8 mouse cellular contexts compared by ENCODE assay signal in genomic region chr3:109341631-109342030, GRCm38 (mm10). TPM values are rescaled to one million over a fixed set of nuclear protein-coding genes. Genes with fewer than 3 reads are reported as not detected.
DNase-seq lines count a peak whose midpoint lies in the region; ATAC-seq and TF ChIP-seq lines count a peak whose summit lies in the region.

No protein-coding gene starts in this region.

- H3K4me2 ChIP-seq in forebrain, embryonic 15.5 days (replicated peaks): peak overlapping the region; percentile 84
- peak overlapping the region; percentile 91 for H3K4me2 ChIP-seq in hindbrain, embryonic 14.5 days (replicated peaks)
- H3K4me2 ChIP-seq in liver, embryonic 11.5 days: peak overlapping the region; percentile 94
- peak overlapping the region; percentile 83 for H3K4me2 ChIP-seq in midbrain, postnatal 0 days (ENCODE audit: low read depth, low read length, poor library complexity, severe bottlenecking)

- no peaks in the 10 kb centered on the region for H3K9me3 ChIP-seq in forebrain, embryonic 15.5 days
- no peaks in the 10 kb centered on the region for H3K9me3 ChIP-seq in hindbrain, embryonic 14.5 days (ENCODE audit: control insufficient read depth, low read length)
- no peaks in the 10 kb centered on the region for H3K9me3 ChIP-seq in liver, embryonic 11.5 days (ENCODE audit: control insufficient read depth, low read length)
- H3K9me3 ChIP-seq in midbrain, postnatal 0 days (ENCODE audit: low read length): no peaks in the 10 kb centered on the region

- no peak for TF ChIP-seq CTCF in midbrain, postnatal 0 days (IDR thresholded peaks at IDR 0.05)
- TF ChIP-seq CTCF in thymus, adult 2 months (IDR thresholded peaks at IDR 0.05; ENCODE audit: borderline replicate concordance, control insufficient read depth, extremely low read depth, insufficient read depth, low read length, poor library complexity): no peak

- H3K4me3 ChIP-seq in forebrain, embryonic 15.5 days: peak overlapping the region; percentile 73
- peak overlapping the region; percentile 87 for H3K4me3 ChIP-seq in hindbrain, embryonic 14.5 days (replicated peaks; ENCODE audit: low read length)
- peak overlapping the region; percentile 72 for H3K4me3 ChIP-seq in liver, embryonic 11.5 days (ENCODE audit: low read depth, low read length)
- peak overlapping the region; percentile 76 for H3K4me3 ChIP-seq in midbrain, postnatal 0 days (ENCODE audit: low read depth, low read length)
- H3K4me3 ChIP-seq in thymus, adult 2 months (ENCODE audit: control insufficient read depth, insufficient read depth, low read length): peak overlapping the region; percentile 63

- peak; percentile 78 for DNase-seq in CD4-positive, CD25-positive, alpha-beta regulatory T cell, adult 2 months (ENCODE audit: low read depth, low spot score)
- peak; percentile 15 for DNase-seq in adipocyte (ENCODE audit: low spot score)
- DNase-seq in hindbrain, embryonic 14.5 days (ENCODE audit: low spot score): no peak
- peak; percentile 59 for DNase-seq in liver, embryonic 11.5 days (ENCODE audit: low spot score)
- DNase-seq in midbrain, postnatal 0 days (ENCODE audit: low spot score): peak; percentile 17
- peak; percentile 72 for DNase-seq in thymus, adult 2 months
- no peak for DNase-seq in cerebellum, postnatal 36 days

- peaks cover 19% of the 10 kb centered on the region for H3K4me1 ChIP-seq in forebrain, embryonic 15.5 days
- H3K4me1 ChIP-seq in hindbrain, embryonic 14.5 days (replicated peaks; ENCODE audit: control insufficient read depth, insufficient read depth, low read length): peaks cover 24% of the 10 kb centered on the region; the same call in 1 of the 2 replicates
- H3K4me1 ChIP-seq in liver, embryonic 11.5 days (replicated peaks; ENCODE audit: control insufficient read depth, insufficient read depth, low read length): no peaks in the 10 kb centered on the region
- H3K4me1 ChIP-seq in midbrain, postnatal 0 days (ENCODE audit: insufficient read depth, low read length): 0 out of 2 replicates have a peak, but pooled peaks cover 4% of the 10 kb centered on the region
- 0 out of 2 replicates have a peak, but pooled peaks cover 10% of the 10 kb centered on the region for H3K4me1 ChIP-seq in thymus, adult 2 months (replicated peaks; ENCODE audit: control insufficient read depth, insufficient read depth, low read length)

- H3K9ac ChIP-seq in forebrain, embryonic 15.5 days (replicated peaks): peak overlapping the region; percentile 63; the same call in 1 of the 2 replicates
- peak overlapping the region; percentile 87 for H3K9ac ChIP-seq in hindbrain, embryonic 14.5 days
- no peak overlapping the region for H3K9ac ChIP-seq in liver, embryonic 11.5 days (ENCODE audit: low read depth, low read length)
- H3K9ac ChIP-seq in midbrain, postnatal 0 days (replicated peaks; ENCODE audit: low read length, poor library complexity, severe bottlenecking): peak overlapping the region; percentile 71; the same call in 1 of the 2 replicates

- H3K27ac ChIP-seq in forebrain, embryonic 15.5 days (replicated peaks): no peak overlapping the region
- peak overlapping the region; percentile 93 for H3K27ac ChIP-seq in hindbrain, embryonic 14.5 days
- H3K27ac ChIP-seq in liver, embryonic 11.5 days (ENCODE audit: low read depth, low read length): 0 out of 2 replicates have a peak overlapping the region, but pooled peaks have one; percentile 23
- H3K27ac ChIP-seq in midbrain, postnatal 0 days (ENCODE audit: low read depth, low read length): no peak overlapping the region
- H3K27ac ChIP-seq in thymus, adult 2 months (ENCODE audit: control insufficient read depth, insufficient read depth, low read length): peak overlapping the region; percentile 85

- ATAC-seq in forebrain, embryonic 15.5 days (replicated peaks): no peak
- ATAC-seq in hindbrain, embryonic 14.5 days (ENCODE audit: low FRiP score): no peak
- ATAC-seq in liver, embryonic 11.5 days (replicated peaks; ENCODE audit: low FRiP score): 0 out of 2 replicates have a peak, but pooled peaks have one; percentile 11
- no peak for ATAC-seq in midbrain, postnatal 0 days (ENCODE audit: low FRiP score)

- no peaks in the 10 kb centered on the region; the same call in 1 of the 2 replicates for H3K27me3 ChIP-seq in forebrain, embryonic 15.5 days
- no peaks in the 10 kb centered on the region for H3K27me3 ChIP-seq in hindbrain, embryonic 14.5 days (ENCODE audit: control insufficient read depth, insufficient read depth, low read length)
- H3K27me3 ChIP-seq in liver, embryonic 11.5 days (replicated peaks; ENCODE audit: control insufficient read depth, insufficient read depth, low read length): no peaks in the 10 kb centered on the region
- no peaks in the 10 kb centered on the region for H3K27me3 ChIP-seq in midbrain, postnatal 0 days (ENCODE audit: insufficient read depth, low read length)
- H3K27me3 ChIP-seq in thymus, adult 2 months (ENCODE audit: control insufficient read depth, insufficient read depth, low read length): no peaks in the 10 kb centered on the region

- no peak for TF ChIP-seq POLR2A in thymus, adult 2 months (IDR thresholded peaks at IDR 0.05; ENCODE audit: control insufficient read depth, extremely low read depth, insufficient read depth, low read length, poor library complexity)

- 9% methylated on average over 8 of the region's 8 CpGs for WGBS in forebrain, embryonic 15.5 days
- WGBS in hindbrain, embryonic 14.5 days: 2% methylated on average over 8 of the region's 8 CpGs
- WGBS in liver, embryonic 11.5 days: under 1% methylated on average over 8 of the region's 8 CpGs
- WGBS in midbrain, postnatal 0 days: 3% methylated on average over 8 of the region's 8 CpGs
- WGBS in thymus, adult 2 months: 0% methylated on average over 8 of the region's 8 CpGs

- no peaks in the 10 kb centered on the region for H3K36me3 ChIP-seq in forebrain, embryonic 15.5 days
- no peaks in the 10 kb centered on the region for H3K36me3 ChIP-seq in hindbrain, embryonic 14.5 days (replicated peaks; ENCODE audit: control insufficient read depth, insufficient read depth)
- H3K36me3 ChIP-seq in liver, embryonic 11.5 days (ENCODE audit: control insufficient read depth, insufficient read depth, low read length): no peaks in the 10 kb centered on the region
- no peaks in the 10 kb centered on the region for H3K36me3 ChIP-seq in midbrain, postnatal 0 days (ENCODE audit: insufficient read depth, low read length)
- no peaks in the 10 kb centered on the region for H3K36me3 ChIP-seq in thymus, adult 2 months (ENCODE audit: control insufficient read depth, insufficient read depth, low read length)

RNA-seq across cellular contexts. Expression of gene Vav3, which starts 1.2 kb away (rescaled TPM):
- 6.2 and 6.6 TPM in 2 replicates for polyA plus RNA-seq in forebrain, embryonic 15.5 days (2015; fragmentation: Nextera tagmentation; extraction: Ambion mirVana)
- polyA plus RNA-seq in hindbrain, embryonic 14.5 days (2014; fragmentation: Nextera tagmentation; extraction: Ambion mirVana): 15.5 and 18.8 TPM in 2 replicates
- polyA plus RNA-seq in liver, embryonic 11.5 days (2014; fragmentation: Nextera tagmentation; extraction: Ambion mirVana): 5.8 and 7.0 TPM in 2 replicates
- total RNA-seq in midbrain, postnatal 0 days (2014; rRNA removed): 9.2 and 13.6 TPM in 2 replicates
- 8.3 and 11.6 TPM in 2 replicates for polyA plus RNA-seq in midbrain, postnatal 0 days (2015; fragmentation: Nextera tagmentation; extraction: Ambion mirVana)
- polyA plus RNA-seq in thymus, adult 2 months (2012; rRNA removed): 3.1 and 3.2 TPM in 2 replicates

Comparison
In these comparisons a context has a peak if more than half of its experiments do, and no peak if none do; other contexts are left out.
1. DNase-seq: peak in CD4-positive, CD25-positive, alpha-beta regulatory T cell, adult 2 months (single experiment), adipocyte (single experiment), liver, embryonic 11.5 days (single experiment), midbrain, postnatal 0 days (single experiment) and thymus, adult 2 months (single experiment); none in hindbrain, embryonic 14.5 days (single experiment) and cerebellum, postnatal 36 days (0 of 2).
2. H3K27ac ChIP-seq: peak in hindbrain, embryonic 14.5 days (single experiment), liver, embryonic 11.5 days (single experiment) and thymus, adult 2 months (single experiment); none in forebrain, embryonic 15.5 days (single experiment) and midbrain, postnatal 0 days (single experiment).
3. Peak in every context shown above with its lines, with median percentiles within 50 percentile points of each other: H3K4me2 ChIP-seq and H3K4me3 ChIP-seq.